Mouse (Mus musculus) brain, embryonic 14.5 days (tissue): ENCODE measurements around the gene Fxyd6. TPM values are rescaled to one million over a fixed set of nuclear protein-coding genes. Genes with fewer than 3 reads are reported as not detected.

Source experiments
- DNase-seq: peaks from one replicate; pipeline ENCODE4 v3.0.0-alpha.2; 2011; ENCODE audit warnings: low read depth
- CTCF ChIP-seq: fragments of 200-500 bp; IDR thresholded peaks from 2 replicates; pipeline ENCODE4 v1.5.1; 2012; ENCODE audit warnings: inconsistent platforms, mild to moderate bottlenecking, moderate library complexity, borderline replicate concordance; ENCODE audit not compliant: insufficient read depth, insufficient read length; ENCODE audit errors: extremely low read depth
- POLR2A ChIP-seq: fragments of 200-500 bp; IDR thresholded peaks from 2 replicates; pipeline ENCODE4 v1.6.1; 2012; ENCODE audit warnings: mild to moderate bottlenecking, inconsistent platforms, borderline replicate concordance; ENCODE audit not compliant: poor library complexity, insufficient read depth, insufficient read length, severe bottlenecking; ENCODE audit errors: extremely low read depth
- polyA plus RNA-seq: library from polyadenylated mRNA; depleted of rRNA; stranded (reverse); fragments of >200 nt; gene quantifications from 2 replicates; pipeline ENCODE4 v1.2.3, GENCODE M21; 2012

Fxyd6 gene
- polyA plus RNA-seq, 1 experiment, result 374 TPM

DNA sequence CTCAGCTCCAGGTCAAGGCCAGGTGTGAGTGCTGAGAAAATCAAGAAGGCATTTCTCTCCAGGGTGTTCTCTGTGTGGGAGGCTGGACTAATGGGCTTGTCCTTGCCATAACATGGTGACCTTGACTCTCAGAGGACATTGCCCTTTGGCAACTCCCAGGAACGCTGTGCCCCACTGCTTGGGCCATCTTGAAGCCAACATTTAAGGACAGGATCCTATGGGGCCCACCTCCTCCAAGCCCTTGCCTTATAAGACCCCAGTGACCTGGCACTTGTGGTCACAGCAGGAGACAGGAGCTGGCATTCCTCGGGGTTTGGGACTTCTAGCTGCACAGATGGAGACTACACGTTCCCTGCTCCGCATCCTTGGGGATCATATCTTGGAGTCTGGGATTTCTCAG is 29.4 kb downstream of the Fxyd6 start, which contains the start of gene Fxyd2:
Gene Fxyd2 (plus strand): TSS at position 236 of the 400 bp plus-strand sequence.
- TF ChIP-seq CTCF (no peak), POLR2A (no peak)
- DNase-seq, result no peak

DNA sequence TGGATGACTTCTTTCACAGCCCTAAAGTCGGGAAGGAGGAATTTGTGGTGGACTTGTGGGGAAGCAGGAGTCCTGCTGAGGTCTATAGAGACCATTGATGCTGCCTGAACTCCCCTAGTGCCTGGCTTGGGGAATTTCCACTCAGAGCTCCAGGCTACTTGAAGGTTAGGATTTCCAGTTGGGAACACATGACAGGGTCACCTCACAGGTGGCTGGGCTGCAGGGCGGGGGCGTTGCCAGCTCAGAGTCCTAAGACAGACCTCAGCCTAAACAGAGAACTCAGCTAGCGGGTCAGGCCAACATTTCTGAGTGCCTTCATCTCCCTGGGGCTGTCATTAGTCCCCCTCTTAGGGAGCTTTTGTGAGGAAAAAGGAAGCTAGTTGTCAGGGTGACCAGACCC is 31.9 kb downstream of the Fxyd6 start:
- TF ChIP-seq CTCF (no peak), POLR2A (no peak)
- DNase-seq, result no peak

DNA sequence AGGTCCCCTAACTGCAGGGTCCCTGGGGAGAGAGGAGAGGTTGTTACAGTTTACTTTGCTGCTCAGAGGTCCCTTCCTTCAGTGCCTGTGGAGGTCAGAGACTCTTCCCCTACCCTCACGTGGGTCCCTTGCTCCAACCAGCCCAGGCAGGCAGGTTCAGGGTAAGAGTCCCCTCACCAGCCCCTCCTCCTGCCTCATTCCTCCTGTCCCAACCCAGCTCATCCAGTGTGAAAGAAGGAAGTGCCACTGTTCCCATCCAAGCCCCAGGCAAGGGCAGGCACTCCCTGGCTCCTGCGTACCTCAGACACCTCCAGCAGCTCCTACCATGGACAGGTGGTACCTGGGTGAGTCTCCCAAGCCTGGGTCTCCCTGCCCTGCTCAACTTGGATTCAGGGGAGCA is 33.0 kb downstream of the Fxyd6 start:
- TF ChIP-seq CTCF, result no peak
- no peak for TF ChIP-seq POLR2A
- no peak for DNase-seq

DNA sequence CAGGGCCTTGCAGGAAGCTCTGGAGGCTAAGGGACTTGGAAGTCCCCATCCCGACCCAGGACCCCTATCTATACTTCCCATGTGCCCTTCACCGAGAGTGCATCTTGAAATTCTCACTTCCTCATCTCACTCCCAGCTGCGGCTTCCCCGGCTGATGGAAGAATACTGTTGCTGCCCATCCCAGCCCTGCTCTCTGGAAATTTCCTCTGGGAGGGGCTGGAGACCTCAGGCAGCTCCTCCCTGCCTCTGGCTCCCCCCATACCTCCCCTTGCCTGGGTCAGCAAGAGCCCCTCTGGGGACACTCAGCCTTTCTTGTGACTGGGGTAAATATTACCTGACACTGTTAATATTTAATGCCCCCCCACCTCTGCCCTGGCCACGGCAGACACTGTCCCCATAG is 35.7 kb downstream of the Fxyd6 start:
- DNase-seq, result no peak
- TF ChIP-seq POLR2A (no peak), CTCF (no peak)

DNA sequence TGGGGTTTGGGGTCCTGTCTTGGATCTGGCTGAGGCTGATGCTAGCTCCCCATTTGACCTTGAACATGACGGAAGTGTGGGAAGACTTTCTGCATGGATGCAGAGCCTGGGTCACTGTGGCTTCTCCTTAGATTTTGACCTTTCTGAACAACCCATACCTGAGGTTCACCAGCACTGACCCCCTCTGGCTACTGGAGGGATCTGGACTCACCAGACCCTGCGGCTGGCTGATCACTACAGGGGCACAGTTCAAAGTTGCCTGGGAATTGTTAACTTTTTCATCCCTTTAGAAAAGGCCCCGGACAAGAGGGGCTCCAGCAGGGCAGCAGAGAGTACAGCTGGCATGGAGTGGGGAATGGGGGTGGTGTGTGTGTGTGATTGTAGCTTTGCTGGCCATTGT is 36.8 kb downstream of the Fxyd6 start:
- no peak for DNase-seq
- TF ChIP-seq CTCF, result no peak
- no peak for TF ChIP-seq POLR2A

DNA sequence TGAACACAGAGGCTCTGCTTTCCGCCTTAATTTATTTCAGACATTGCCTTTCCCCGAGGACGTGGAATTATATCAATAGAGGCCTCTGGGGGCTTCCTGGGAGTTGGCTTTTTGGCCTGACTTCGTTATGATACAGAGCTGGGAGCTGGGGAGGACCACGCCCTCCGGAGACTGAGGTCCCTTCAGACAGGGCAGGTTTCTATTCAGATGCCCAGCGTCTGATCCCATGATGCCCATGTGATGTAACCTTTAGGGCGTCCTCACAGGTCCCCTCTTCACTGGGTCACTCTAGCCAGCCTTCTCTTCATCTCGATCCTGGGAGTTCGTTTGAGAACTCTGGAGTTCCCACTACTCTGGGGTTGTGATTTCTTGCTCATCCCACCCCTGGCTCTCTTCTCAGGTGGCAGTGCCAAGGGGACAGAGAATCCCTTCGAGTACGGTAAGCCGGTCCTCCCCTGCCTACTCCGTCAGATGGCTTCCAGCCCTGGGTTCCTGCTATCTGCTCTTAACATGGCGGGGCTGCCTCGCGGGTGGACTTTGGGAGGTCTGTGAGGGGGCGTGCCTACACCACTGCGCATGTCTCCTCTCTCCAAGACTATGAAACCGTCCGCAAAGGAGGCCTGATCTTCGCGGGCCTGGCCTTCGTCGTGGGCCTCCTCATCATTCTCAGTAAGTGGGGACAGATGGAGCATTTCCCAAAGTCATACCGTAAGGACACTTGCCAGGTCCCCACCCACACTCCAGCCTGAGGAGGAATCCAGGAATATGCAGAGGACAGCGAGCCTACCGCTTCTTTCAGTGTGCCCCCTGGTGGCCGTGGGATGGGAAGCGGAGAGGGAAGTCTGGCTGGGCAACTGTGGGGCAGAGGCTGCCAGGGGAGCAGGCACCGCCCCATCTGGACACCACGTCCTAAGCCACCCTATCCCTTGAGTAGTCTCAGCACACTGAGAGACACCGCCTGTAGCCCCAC is 38.0 kb downstream of the Fxyd6 start:
- peak; percentile 83 for DNase-seq
- TF ChIP-seq POLR2A (no peak), CTCF (peak; percentile 92)

DNA sequence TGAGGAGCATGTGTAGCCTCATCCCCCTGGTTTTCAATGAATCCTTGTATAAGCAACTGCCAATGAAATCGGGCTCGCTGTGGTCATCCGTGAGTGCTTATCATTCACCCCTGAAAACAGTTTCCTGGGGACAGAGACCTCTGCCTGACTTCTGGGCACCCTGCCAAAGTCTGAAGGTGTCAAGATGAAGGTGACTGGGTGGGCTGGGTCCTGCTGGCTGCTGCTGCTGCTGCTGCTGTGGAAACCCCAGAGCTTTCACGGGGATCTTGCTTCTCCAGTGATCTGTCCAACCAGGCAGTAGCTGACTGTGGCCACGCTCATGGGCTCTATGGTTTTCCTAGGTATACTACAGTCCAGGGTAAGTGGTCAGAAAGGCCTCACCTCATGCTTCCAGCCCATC is 40.2 kb downstream of the Fxyd6 start:
- TF ChIP-seq POLR2A, result no peak
- no peak for TF ChIP-seq CTCF
- no peak for DNase-seq

DNA sequence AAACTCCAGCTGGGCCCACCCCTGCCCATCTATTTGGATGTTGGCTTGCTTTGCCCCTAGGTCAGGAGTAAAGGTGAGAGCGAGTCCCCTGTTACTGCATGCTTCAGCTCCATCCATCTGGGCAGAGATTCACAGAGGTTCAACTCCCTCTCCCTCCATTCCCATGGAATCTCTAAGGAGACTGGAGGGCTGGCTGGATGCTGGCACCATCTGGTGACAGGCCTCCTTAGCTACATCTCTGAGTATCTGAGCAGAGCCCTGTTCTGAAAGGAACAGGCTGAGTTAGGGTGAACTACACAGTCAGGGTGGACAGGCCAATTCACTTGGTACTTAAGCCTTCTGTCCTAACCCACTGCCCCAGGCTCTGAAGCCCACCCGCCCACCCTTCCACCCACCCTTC is 40.6 kb downstream of the Fxyd6 start:
- no peak for TF ChIP-seq CTCF
- no peak for TF ChIP-seq POLR2A
- no peak for DNase-seq

DNA sequence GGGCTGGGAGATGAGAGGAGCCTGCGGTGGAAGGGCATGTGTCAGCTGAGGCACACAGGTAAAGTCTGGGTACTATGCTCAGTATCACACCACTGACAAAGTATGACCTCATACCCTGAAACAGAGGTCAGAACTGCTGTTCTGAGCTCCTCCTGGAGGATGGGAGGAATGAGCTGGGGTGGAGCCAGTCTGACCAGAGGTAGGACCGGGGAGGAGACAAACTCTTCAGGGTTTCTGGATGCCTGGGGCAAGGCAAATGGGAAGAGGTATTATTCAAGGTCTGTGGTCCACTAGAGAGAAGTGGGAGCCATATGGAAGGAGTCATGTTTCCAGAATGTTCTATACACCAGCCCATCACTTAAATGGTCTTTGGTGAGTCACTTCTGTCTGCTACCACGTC is 41.1 kb downstream of the Fxyd6 start:
- DNase-seq, result no peak
- TF ChIP-seq CTCF (no peak), POLR2A (no peak)

DNA sequence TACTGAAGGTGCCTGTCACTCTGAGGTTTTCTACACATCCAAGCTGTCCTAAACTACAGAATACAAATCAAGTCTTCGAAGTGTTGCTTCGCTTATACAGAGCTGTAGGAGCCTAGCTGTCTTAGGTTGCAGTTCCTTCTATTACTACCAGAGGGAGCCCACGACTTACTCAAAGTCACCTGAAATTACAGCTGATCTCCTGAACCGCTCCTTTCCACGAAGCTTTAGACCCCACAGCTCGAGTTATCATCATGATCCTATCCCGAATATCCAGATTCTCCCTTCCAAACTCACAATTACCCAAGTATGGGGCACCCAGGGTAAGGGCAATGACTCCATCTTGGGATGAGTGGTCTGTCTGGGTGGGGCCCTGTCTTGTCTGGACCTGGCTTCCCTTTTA is 41.8 kb downstream of the Fxyd6 start:
- DNase-seq, result peak; percentile 90
- TF ChIP-seq CTCF (peak; percentile 69; the same call in 1 of the 2 replicates), POLR2A (no peak)

DNA sequence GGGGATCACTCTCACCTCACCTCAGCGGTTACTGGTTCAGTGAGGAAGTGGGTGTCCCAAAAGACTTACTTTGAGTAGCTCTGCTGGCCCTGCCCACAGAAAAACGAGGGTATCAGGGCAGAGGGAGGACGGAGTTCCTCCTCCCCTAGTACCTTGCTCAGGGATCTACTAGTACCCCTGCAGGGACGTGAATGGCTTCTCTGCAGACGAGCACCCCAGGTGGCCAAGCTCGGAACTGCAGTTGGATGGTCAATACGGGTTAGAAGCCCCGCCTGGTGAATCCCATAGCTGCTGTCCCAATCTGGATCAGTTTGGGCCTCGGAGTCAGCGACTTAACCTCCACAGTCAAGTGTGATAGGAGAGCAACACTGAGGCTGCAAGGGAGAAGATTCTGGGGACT is 42.3 kb downstream of the Fxyd6 start:
- peak; percentile 90 for DNase-seq

DNA sequence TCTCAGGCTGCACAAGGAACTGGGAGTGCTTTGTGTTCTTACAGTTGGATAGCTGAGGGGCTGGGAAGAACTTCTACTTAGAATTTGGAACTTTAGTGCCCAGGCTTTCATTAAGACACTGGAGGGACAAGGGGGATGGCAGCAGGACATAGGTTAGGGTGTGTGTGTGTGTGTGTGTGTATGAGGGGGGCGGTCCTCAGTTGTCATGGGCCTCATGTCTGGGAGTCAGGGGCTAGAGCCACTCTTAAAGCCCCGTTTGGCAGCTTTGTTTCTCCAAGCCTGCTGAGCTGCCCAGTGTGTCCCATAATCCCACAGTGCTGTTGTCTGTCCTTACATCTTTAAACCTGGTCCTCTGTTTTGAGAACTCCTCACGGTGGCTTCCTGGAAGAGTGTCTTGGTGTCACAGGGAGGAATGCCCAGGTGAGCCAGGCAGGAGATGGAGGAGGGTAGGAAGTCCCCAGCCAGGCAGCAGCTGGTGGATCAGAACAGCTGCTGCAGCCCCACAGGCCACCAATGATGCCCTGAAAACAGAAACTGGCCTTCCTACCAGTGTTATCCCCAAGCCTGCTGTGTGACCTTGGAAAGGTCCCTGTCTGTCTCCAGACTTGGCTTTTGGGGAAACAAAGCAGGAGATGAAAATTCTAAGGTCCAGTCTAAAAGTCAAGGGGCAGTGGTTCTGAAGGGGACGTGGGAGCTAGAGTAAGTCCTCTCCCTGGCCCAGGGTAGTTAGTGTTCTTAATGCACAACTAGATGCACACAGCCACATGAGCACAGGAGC is 42.9 kb downstream of the Fxyd6 start:
- TF ChIP-seq CTCF (no peak), POLR2A (no peak)
- DNase-seq, result no peak

More for the DNA sequence above, 42.3 kb downstream of the Fxyd6 start:
- TF ChIP-seq CTCF (peak; percentile 95), POLR2A (no peak)
